Mouse (Mus musculus) kidney, postnatal 14 days (tissue): ENCODE measurements around the gene Emilin2.

Experiments
- DNase-seq: peaks from one replicate; pipeline ENCODE4 v3.0.0; 2022; ENCODE audit warnings: mixed read lengths

Emilin2 gene

DNA sequence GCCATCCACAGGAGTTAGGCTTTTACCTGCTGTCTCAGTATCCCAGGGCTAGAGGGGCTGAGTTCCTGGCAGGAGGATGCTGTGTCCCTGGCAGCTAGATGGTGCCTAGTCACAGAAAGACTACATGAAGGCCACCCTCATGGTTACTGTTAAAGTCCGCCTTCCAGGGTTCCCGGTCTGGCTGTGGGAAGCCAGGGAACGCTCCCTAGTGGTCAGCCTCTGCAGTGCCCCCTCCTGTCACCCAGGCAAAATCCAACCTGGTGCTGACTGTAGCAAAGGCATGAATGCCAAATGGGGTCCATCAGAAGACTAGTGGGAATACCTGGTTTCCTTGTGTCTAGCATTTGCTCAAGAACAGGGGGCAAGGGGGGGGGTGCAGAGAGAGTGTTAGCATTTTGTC is 51.1 kb downstream of the Emilin2 start:
- DNase-seq: no peak

DNA sequence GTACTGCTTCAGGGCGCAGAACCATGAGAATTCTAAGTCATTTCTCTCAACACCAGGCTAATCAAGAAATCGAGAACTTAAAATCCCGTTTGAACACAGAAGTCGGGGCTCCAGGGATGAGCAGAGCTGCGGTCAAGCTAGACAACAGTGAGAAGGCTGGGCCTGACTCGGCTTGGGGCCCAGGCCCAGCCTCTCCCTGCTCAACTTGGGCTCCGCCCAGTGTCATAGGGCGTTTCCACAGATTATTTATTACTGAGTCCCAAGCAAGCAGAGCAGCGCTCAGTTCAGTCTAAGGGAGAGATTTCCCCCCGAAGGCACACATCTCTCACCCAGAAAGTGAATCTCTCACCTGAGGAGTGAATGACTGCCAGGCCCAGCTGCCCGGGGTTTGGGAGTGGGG is 52.1 kb downstream of the Emilin2 start:
- peak; percentile 51 for DNase-seq

DNA sequence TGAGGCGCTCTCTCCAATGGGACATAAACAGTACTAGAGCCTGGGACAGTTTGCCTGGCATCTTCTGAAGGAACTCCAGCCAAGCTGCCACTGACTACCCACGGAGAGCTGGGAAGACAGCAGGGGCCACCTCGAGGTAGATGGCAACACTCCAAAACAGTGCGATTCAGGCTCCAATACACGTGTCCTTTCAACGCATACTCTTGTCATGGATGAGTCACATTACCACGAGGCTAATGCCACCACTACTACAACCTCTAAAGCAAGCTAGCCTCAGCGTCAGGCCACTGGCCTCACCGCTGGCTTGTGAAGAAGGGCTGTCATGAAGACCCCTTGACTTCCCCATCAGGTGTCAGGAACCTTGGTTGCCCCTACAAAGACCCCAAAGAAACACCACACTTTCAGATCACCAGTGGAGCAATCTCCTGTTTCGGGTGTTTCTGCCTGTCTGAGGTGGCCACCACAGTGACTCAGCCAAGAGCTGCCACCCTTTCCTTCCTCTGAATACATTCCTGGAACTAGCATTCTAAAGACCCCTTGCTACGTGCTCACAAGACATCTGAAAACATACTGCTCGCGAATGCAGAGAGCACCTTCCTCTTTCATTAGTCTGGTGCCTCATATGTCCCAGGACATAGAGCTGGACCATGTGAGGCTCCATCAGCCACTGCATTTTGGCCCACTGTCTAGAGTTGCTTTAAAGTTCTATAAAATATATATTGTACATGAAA is 54.8 kb downstream of the Emilin2 start:
- DNase-seq: no peak

DNA sequence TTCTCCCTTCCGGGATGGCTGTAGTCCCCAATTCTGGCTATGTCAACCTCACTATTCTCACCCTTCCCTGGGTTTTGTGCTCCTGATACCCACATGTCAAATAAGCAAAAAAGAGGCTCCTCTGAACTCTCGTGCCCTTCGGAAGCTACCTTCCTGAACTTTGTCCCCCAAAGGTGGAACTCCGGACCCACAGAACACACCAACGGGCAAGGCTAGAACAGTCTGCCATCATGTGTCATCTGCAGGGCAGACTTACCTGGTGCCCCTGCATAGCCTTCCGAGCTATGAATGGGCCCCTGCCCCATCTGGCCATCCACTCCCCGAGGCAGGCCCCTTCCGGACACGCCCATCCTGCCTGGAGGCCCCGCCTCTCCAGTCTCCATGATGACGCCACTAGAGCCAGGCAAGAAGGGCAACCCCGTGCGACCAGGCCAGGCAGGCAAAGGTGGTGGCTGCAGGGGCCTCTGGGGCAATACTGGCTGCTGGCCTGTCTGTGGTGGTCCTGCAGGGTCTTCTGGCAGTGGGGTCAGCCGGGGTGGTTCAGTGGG is 55.6 kb downstream of the Emilin2 start:
- no peak for DNase-seq

DNA sequence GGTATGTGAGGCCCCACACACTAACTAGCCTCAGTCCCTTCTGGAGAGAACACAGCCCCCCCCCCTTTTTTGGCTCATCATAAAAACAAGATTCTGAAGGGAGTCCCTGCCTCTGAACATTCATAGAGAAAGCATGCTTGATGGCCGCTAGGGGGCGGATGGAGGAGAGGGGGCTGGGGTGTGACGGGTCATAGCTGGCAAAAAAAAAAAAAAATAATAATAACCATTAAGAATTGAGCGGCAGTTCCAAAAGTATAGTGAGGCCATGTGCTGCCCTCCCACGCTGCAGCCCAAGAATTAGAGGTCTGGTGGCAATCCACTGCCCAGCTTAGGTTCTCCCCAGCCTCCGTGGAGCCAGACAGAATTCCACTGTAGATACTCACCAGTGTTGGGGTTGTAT is 57.0 kb downstream of the Emilin2 start:
- no peak for DNase-seq

DNA sequence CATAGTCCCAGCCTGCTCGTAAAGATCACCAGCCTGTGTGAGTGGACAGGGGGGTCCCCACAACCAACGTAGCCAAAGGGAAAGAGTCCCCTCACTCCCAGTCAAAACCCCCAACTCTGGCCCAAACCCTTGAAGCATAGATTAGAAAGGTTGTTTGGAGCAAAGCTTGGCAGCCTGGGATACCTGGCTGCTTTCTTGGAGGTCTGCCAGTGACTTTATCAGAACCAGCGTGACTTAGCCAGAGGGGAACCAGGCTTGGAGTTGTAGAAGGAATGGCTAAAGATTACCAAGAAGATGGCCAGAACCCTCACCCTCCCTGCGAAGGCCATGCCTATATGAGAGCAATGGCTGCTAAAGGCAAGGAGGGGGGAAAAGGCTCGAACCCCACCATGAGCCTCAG is 57.7 kb downstream of the Emilin2 start:
- peak; percentile 50 for DNase-seq

DNA sequence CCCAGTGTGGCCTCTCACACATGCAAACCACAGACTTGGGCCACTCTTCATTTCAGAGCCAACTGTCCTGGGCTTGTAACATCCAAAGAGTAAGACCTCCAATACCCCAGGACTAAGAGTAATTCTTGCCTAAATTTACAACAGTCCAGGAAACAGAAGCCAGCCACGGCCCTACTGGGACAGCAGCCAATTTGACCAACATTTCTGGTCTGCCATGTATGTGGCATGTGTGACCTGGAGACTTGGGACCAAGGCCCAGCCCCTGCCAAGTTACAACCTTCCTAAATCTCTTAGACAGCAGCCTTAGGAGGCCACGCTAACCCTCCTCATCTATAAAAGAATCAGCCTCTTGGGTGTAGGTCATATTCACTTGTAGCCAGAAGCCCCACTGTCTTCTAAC is 58.4 kb downstream of the Emilin2 start:
- no peak for DNase-seq

DNA sequence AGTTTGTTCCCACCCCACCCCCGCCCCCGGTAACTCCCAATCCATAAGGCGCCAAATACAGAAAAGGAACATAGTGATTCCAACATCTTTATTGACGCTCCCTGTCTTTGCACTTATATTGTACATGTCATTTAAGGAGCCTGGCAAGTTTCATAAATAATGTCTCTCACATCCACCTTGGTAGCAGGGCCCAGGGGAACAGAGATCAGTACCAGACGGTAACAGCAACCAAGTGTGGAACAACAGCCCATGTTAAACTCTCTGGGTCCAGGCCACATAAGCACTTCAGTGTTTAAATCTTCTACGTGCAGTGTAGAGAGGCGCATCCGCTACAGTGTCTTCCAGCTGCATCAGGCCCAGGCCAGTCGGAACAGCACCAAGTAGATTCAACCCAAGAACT is 59.7 kb downstream of the Emilin2 start:
- no peak for DNase-seq

DNA sequence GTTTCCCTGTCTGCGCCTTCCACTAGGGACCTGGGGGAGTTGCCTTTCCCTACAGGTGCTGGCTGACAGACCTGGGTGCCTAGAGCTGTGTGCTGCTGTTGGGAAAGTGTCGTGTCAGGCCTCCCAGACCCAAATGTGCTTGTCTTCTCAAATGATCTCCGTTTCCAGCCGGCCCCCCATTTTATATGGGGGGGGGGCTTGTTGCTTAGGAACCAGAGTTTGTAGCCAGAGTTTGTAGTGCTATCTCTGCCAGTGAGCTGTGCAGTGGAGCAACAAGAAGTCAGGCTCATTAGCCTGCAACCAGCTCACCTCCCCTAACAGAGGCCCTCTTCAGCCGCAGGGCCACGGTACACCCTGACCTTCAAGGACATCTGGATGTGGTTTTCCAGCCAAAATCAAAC is 60.2 kb downstream of the Emilin2 start:
- peak; percentile 37 for DNase-seq

DNA sequence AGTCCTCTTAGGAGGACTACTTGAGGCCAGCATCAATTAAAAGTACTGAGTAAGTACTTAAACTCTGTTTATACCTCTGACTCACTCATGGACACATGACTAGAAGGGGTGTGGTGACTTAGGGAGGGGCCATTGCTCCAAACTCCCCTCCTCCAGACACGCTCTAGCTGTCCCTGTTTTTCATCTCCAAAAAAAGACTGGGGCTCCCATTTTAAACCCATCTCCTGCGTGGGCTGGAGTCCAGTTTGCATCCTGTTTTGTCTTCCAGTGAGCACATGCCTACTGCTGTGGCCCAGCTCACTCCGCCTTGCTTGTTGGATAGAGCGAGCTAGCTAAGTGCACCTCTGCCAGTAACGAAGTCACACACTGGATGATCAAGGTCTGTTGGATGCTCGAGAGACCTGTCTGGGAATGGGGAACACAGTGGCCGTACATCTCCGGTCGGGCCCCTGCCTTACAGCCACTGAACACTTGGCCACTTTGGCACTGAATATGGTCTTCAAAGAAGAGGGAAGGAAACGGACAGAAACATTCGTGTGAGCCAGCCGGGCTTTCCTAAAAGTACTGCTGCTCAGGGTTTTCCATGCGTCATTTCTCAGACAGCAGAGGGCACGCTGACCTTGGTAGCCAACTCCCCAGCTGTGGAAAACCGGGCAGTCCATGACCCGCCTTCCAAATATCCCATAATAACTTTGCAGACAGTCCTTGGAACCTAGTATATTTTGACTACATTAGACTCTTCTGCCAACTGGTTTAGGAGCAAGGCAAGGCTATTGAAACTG is 60.8 kb downstream of the Emilin2 start:
- DNase-seq: peak; percentile 22

DNA sequence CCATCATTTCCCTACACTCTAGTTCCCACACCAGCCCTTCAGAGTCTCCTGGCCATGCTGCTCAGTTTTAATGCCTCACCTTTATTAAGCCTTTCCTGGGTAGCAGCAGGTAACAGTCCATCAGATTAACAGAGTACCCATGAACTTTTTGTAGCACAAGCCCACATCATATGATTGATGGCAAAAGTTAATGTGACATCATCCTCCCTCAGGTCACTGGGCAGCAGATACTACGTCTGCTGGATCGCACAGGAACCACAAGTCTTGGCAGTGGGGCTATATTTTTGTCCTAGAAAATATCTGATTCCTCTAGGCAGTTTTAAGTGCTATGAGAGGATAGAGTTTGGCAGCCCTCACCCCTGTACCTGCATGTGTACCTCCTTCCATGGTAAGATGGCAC is 61.7 kb downstream of the Emilin2 start:
- no peak for DNase-seq

DNA sequence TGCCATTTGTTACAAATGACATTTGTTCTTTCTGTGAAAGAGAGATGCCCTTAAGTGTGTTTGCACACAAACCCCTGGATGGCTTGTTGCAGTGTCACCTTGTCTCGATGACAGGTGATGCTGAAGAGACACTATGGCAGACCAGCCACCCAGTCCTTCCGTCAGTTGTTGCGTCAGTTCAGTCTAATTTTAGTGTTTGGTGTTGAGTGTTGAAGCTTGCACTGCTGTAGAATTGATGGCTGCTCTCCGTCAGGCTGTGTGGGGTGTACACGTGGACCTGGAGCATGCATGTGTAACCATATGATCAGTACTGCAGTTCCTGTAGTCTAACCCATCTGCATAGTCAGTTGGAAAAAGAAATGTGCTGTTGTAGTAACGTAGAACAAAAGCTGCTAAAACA is 62.8 kb downstream of the Emilin2 start:
- DNase-seq: no peak

DNA sequence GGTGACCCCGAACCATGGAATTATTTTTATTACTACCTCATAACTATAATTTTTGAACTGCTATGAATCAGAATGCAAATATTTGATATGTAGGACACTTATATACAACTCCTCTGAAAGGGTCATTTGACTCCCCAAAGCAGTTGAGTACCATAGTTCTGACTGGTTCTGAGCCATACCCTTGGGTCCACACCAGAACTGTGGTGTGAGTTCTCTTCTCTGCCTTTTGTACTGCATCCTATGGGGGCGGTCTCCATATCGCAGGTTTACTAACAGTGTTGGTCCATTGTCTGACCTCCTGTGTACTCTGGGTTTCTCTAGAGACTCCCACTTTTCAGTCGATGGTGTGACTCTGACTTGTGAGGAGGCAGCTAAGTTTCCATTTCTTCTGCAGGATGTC is 65.8 kb downstream of the Emilin2 start:
- DNase-seq: no peak

DNA sequence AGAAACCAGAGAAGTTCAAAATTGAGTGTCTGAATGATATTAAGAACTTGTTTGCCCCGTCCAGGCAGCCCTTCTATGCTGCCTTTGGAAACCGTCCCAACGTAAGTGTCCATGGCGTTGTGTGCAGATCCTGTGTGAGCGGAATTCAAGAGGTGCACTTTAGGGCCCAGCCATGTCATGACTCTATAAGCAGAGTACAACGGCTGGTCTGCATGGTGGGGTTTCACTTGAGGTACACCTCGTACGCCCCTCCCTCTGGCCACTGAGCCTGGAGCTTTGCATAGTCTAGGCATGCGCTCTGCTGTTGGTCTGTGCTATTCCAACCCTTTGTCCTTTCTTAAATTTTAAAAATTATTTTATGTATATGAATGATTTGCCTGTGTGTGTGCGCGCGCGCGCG is 66.6 kb downstream of the Emilin2 start:
- DNase-seq: no peak

DNA sequence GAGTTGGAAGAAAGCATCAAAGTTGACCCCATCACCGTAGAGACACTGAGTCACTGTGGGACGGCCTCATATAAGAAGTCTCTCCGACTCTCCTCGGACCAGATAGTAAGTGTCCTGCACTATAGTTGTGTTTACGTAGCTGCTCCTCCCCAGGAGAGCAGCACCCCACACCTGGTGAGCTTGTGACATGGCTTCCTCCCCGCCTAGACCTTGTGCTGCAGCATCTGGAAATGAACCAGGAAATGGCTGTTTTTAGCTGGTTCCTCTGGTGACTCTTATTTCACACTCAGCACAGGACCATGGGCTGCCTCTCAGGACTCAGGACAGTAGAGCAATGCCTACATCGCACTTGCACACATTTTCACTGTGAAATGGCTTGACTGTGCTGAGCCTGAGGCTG is 69.1 kb downstream of the Emilin2 start:
- DNase-seq: no peak

DNA sequence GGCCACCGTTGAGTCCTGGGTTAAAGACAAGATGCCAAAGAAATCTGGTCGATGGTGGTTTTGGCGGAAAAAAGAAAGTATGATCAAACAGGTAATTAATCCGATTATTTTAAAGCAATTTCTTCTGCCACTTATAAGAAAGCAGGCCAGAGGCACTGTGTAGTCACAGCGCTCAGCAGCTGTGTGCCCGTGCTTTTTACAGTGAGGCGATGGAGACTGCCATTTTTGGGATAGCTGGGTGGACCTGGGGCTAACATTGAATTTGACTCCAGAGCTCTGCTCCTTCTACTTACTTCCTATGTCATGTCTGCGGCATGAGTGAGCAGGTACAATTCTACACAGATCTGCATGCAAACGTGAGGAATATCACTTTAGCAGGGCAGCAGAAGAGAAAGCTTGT is 71.0 kb downstream of the Emilin2 start:
- no peak for DNase-seq

DNA sequence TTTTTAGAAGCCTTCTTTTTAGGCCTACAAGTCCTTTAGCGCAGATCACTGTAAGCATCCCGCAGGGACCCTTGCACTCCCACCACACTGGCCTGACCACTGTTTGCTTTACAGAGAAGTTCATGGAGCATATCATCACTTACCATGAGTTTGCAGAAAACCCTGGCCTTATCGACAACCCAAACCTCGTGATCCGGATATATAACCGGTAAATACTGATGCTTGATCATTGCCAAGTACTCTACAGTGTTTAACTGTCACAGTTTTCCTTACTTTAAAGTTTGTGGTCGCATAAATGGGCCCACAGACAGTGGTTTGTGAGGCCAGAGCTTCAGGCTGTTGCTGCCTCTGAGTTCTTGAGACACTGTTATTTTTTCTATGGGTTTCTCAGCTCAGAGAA is 73.3 kb downstream of the Emilin2 start:
- no peak for DNase-seq

DNA sequence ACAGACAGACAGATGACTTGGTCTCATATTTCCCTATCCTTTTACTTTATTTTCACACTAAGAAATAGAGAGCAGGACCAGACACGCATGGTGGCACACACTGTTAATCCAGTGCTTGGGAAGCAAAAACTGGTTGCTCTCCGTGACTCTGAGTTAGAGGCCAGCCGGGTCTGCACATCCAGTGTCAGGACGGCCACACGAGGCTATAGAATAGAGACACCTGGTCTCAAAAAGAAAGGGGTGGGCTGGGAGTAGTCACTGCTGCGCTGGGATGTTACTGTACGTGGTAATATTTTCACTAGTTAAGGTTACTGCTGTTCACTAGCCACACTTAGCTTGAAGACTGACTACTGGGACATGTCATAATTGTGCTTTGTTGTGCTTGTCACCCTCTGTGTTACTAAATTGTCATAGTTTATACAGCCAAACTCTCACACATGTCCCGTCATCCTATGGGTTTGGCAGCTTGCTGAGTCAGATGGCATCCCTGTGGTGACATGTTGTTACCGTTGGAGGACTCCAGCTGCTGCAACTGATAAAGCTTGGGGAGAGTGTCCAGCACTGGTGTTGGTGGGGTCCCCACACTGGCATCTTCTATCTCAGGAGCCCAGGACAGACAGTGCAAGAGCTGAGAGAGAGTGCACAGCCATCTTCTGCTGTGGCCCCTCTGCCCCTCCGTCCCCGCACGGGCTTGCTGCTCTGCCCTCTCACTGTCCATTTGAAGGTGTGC is 76.4 kb downstream of the Emilin2 start:
- DNase-seq: no peak

DNA sequence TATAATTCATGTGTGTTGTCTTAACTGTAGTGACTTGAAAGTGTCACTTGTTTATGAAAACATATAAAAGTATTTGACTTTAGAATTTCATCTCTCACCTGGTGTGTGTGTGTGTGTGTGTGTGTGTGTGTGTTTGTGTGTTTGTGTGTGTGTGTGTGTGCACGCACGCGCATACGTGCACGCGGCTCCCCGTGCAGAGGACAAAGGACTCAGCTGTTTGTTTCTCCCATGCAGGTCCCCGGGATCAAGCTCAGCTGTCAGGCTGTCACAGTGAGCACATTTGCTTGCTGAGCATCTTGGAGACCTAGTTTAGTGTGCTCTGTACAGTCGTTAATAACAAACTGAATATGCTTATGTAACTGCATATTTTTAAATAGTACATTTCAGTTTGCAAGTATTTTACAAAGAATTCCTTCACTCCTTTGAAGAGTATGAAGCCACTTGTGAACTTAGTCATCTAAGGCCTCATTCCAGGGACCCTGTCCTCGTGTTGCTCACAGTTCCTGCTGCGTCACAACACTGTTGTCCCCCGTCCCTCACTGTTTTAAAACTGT is 77.7 kb downstream of the Emilin2 start:
- no peak for DNase-seq

DNA sequence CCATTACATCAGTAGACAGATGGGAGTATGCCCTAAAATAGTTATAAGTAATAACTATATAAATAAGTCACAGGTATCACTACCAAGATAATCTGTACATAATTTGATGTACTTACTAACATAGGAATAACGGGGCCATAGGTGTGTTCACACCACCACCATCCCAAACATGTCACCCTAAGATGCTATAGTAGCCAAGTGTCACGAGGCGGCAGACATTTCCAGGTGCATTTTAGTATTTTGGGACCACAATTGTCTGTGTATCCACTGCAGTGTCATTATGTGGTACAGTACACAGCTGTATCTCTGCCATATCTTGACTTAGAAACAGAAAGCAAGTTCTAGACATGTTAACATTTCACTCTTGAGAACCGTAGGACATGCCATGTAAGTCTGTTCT is 78.6 kb downstream of the Emilin2 start:
- no peak for DNase-seq

DNA sequence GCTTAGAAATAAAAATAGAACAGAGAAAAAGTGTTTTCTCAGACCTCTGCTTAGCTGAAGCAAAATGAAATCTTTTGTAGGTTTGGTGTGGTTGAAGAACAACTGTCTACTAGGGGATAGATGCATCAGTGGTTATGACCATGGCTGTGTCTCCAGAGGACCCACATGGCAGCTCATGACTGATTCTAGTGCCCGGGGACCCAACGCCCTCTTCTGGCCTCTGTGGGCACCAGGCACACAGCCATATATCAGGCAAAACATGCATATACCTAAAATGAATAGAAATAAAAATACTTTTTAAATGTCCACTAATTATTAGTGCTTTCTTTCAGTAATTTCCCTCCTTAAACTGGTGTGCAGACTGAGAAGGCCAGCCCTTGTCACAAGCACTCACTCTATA is 79.8 kb downstream of the Emilin2 start:
- DNase-seq: no peak

DNA sequence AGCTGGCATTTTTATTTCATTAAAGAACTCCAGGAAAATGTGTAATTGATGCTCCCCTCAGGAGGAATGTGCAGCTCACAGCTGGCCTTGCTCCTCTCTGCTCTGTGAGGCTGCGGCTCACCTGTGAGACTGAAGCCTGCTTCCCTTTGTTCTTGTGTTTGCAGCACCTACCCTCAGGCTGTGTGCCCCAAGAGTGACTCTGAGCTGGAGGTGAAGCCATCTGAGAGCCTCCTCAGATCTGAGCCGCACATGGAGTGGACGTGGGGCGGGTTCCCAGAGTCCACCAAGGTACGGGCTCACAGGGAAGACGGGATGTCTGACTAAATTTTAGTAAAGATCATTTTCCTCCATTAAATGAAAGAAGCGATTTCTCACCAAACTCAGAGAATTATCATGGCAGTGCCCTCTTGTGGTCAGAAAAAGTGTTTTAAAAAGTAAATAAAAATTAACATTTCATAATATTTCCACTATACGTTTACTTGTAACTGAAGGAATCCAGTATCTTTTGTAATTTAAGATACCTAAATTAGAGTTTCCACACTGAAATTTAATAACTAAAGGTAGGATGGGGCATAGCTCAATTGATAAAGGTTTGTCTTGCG is 81.6 kb downstream of the Emilin2 start:
- no peak for DNase-seq

DNA sequence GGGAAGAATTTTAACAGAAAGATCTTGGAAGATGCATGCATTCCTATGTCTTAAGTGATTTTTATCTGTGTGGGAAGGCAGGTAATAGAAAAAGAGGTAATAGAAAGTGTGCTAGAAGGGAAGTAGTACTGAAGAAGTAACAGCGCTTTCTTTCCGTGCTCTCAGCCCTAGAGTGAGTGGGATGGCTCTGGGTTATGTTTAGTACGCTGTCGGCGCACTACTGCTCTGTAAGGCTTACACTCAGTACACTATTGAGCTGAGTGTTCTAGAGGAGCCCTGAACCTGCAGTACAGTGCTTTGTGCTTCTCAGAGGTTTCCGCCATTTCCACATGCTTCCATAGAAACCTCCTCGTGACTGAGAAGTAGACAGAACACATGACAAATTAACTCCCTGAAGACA is 83.1 kb downstream of the Emilin2 start:
- no peak for DNase-seq
